10 mouse cellular contexts compared by ENCODE assay signal in genomic region chr6:8996301-8996943, GRCm38 (mm10). TPM values are rescaled to one million over a fixed set of nuclear protein-coding genes. Genes with fewer than 3 reads are reported as not detected.
DNase-seq lines count a peak whose midpoint lies in the region; ATAC-seq lines count a peak whose summit lies in the region.
"Had no signal": no experiment of that assay in that cellular context is flagged by ENCODE, and none has a peak within 500 bp of the region (broad histone marks: within the 10 kb centered on the region; RNA-seq: fewer than 3 reads in every experiment).

No protein-coding gene starts in this region.

- H3K4me2 ChIP-seq in hindbrain, embryonic 15.5 days = no peak overlapping the region
- H3K4me2 ChIP-seq: embryonic facial prominence, embryonic 12.5 days had no signal

- 61% methylated on average over 12 of the region's 12 CpGs for WGBS in hindbrain, embryonic 15.5 days
- 74% methylated on average over 12 of the region's 12 CpGs for WGBS in hindbrain, embryonic 10.5 days

- H3K27me3 ChIP-seq in hindbrain, embryonic 15.5 days = no peaks in the 10 kb centered on the region
- no peaks in the 10 kb centered on the region for H3K27me3 ChIP-seq in hindbrain, embryonic 10.5 days (ENCODE audit: insufficient read depth, poor library complexity, severe bottlenecking)
- H3K27me3 ChIP-seq: embryonic facial prominence, embryonic 12.5 days had no signal

- H3K4me1 ChIP-seq in hindbrain, embryonic 15.5 days (replicated peaks) = 0 out of 2 replicates have a peak, but pooled peaks cover 4% of the 10 kb centered on the region
- no peaks in the 10 kb centered on the region for H3K4me1 ChIP-seq in hindbrain, embryonic 10.5 days (replicated peaks)

- H3K27ac ChIP-seq in hindbrain, embryonic 15.5 days (replicated peaks) = no peak overlapping the region
- no peak overlapping the region for H3K27ac ChIP-seq in hindbrain, embryonic 10.5 days
- H3K27ac ChIP-seq: embryonic facial prominence, embryonic 12.5 days had no signal

- H3K4me3 ChIP-seq in hindbrain, embryonic 15.5 days = no peak overlapping the region
- no peak overlapping the region for H3K4me3 ChIP-seq in hindbrain, embryonic 10.5 days
- H3K4me3 ChIP-seq: embryonic facial prominence, embryonic 12.5 days had no signal

- no peak for DNase-seq in hindbrain, embryonic 10.5 days (ENCODE audit: low spot score)
- DNase-seq in adrenal gland, postnatal 36 days = peak; percentile 2 to 41
- peak; percentile 47 to 48 for DNase-seq in heart, adult 9 months (ENCODE audit: low spot score in 2 of 2)
- peak; percentile 21 for DNase-seq in ovary, adult 18-20 months (ENCODE audit: low spot score)
- no peak for DNase-seq in spleen, postnatal 10 days (ENCODE audit: low spot score in 2 of 2)
- DNase-seq in neural tube, embryonic 10.5 days (ENCODE audit: extremely low spot score, low spot score) = no peak
- DNase-seq in left cerebral cortex, adult 18-20 months (ENCODE audit: low spot score in 2 of 2) = no peak

- ATAC-seq in hindbrain, embryonic 15.5 days (ENCODE audit: low FRiP score, low read depth) = peak; percentile 38

- H3K9ac ChIP-seq in hindbrain, embryonic 15.5 days = no peak overlapping the region
- H3K9ac ChIP-seq: embryonic facial prominence, embryonic 12.5 days had no signal

- no peaks in the 10 kb centered on the region for H3K36me3 ChIP-seq in hindbrain, embryonic 15.5 days
- H3K36me3 ChIP-seq in hindbrain, embryonic 10.5 days = no peaks in the 10 kb centered on the region
- H3K36me3 ChIP-seq: embryonic facial prominence, embryonic 12.5 days had no signal

- H3K9me3 ChIP-seq in hindbrain, embryonic 15.5 days = no peaks in the 10 kb centered on the region
- no peaks in the 10 kb centered on the region for H3K9me3 ChIP-seq in hindbrain, embryonic 10.5 days
- H3K9me3 ChIP-seq: embryonic facial prominence, embryonic 12.5 days had no signal

RNA-seq across cellular contexts. Expression of gene Nxph1, which starts 48.2 kb away (rescaled TPM):
- 84.8 and 85.6 TPM in 2 replicates for polyA plus RNA-seq in hindbrain, embryonic 15.5 days (2015; fragmentation: Nextera tagmentation; extraction: Ambion mirVana)
- polyA plus RNA-seq in hindbrain, embryonic 10.5 days (2016; fragmentation: Nextera tagmentation; extraction: Ambion mirVana) = 1.1 and 3.4 TPM in 2 replicates
- 1 to 10 TPM in 1 of 2 experiments, not detected in 1; 1.3 TPM for total RNA-seq in adrenal gland, postnatal 36 days (2021)
- 10 to 100 TPM; 39.7 to 42.9 TPM for total RNA-seq in left cerebral cortex, adult 18-20 months (2021)
- total RNA-seq: MEL had no signal

Comparison
In these comparisons a context has a peak if more than half of its experiments do, and no peak if none do; other contexts are left out.
1. DNase-seq: peak in adrenal gland, postnatal 36 days (2 of 2), heart, adult 9 months (2 of 2) and ovary, adult 18-20 months (single experiment); none in hindbrain, embryonic 10.5 days (single experiment), spleen, postnatal 10 days (0 of 2), neural tube, embryonic 10.5 days (single experiment) and left cerebral cortex, adult 18-20 months (0 of 2).
2. RNA of gene Nxph1, which starts 48.2 kb away (total RNA-seq): 39.7 to 42.9 TPM in left cerebral cortex, adult 18-20 months; 1.3 TPM in adrenal gland, postnatal 36 days; every median in the first group is over 10 times any median in the second.